In the genomic region with DNA sequence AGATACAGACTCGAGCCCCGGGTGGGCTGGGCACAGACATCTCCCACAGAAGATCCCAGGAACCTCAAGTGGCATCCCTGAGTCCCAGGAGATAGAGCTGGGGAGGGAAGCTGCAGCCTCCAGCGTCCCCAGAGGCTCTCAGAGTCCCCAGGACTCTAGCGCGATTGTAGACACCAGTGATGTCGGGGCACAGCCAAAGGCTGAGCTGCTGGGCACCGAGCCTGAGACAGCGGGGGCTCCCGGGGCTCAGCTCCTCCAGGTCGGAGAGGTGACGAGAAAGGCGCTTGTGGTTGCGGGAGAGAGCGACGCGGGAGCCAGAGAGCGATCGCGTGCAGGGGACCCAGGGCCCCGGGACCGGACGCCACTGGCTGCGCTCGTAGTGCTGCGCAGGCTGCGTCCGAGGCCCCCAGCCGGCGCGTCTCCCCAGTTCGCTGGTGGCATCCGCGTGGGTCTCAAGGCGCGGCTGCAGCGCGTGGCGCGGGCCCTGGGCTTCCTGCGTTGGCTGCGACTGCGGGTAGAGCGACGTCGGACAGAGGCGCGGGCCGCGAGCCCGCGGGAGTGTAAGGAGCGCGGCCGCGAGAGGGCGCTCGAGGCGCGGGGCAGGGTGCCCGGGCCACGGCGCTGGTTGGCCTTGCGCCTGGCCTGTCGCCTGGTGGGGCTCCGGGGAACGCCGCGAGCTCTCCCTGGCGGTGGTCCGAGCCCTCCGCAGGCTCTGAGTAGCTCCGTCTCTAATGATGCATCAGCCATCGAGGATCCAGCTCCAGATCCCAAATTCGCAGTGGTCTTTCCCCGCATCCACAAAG, we compare ENCODE assay signal across 7 mouse cellular contexts. TPM values are rescaled to one million over a fixed set of nuclear protein-coding genes. Genes with fewer than 3 reads are reported as not detected.
A peak's percentile ranks its signal among the peaks of the same experiment; 100 is the strongest.
DNase-seq lines count a peak whose midpoint lies in the region; ATAC-seq and TF ChIP-seq lines count a peak whose summit lies in the region.

No protein-coding gene starts in this region.

- ATAC-seq in embryonic facial prominence, embryonic 13.5 days (ENCODE audit: insufficient number of reproducible peaks, insufficient read depth, low FRiP score, low TSS enrichment, low read depth) = 0 out of 2 replicates have a peak, but pooled peaks have one; percentile 43
- ATAC-seq in limb, embryonic 13.5 days (ENCODE audit: low FRiP score, low read depth) = peak; percentile 79
- ATAC-seq in midbrain, embryonic 16.5 days = peak; percentile 39; the same call in 1 of the 2 replicates

- H3K27ac ChIP-seq in embryonic facial prominence, embryonic 13.5 days = no peak overlapping the region
- H3K27ac ChIP-seq in limb, embryonic 13.5 days = no peak overlapping the region
- H3K27ac ChIP-seq in midbrain, embryonic 16.5 days (ENCODE audit: low read length) = no peak overlapping the region
- no peak overlapping the region for H3K27ac ChIP-seq in spleen, adult 2 months (ENCODE audit: insufficient read depth, low read length)

- peak; percentile 83 for TF ChIP-seq CTCF in spleen, adult 2 months (IDR thresholded peaks at IDR 0.05; ENCODE audit: extremely low read depth, insufficient read depth, insufficient read length, insufficient replicate concordance)

- peak overlapping the region; percentile 60 for H3K9ac ChIP-seq in embryonic facial prominence, embryonic 13.5 days
- H3K9ac ChIP-seq in limb, embryonic 13.5 days = peak overlapping the region; percentile 59
- H3K9ac ChIP-seq in midbrain, embryonic 16.5 days (ENCODE audit: low read depth, low read length) = 0 out of 2 replicates have a peak overlapping the region, but pooled peaks have one; percentile 23

- WGBS in embryonic facial prominence, embryonic 13.5 days = 2% methylated on average over 72 of the region's 75 CpGs
- 2% methylated on average over 53 of the region's 75 CpGs for WGBS in limb, embryonic 13.5 days
- 2% methylated on average over 74 of the region's 75 CpGs for WGBS in midbrain, embryonic 16.5 days
- 2% methylated on average over 73 of the region's 75 CpGs for WGBS in spleen, adult 2 months

- H3K4me1 ChIP-seq in embryonic facial prominence, embryonic 13.5 days = peaks cover 13% of the 10 kb centered on the region
- H3K4me1 ChIP-seq in limb, embryonic 13.5 days = peaks cover 10% of the 10 kb centered on the region; the same call in 1 of the 2 replicates
- peaks cover 4% of the 10 kb centered on the region; the same call in 1 of the 2 replicates for H3K4me1 ChIP-seq in midbrain, embryonic 16.5 days (ENCODE audit: control insufficient read depth, insufficient read depth, low read length)
- peaks cover 13% of the 10 kb centered on the region for H3K4me1 ChIP-seq in spleen, adult 2 months (ENCODE audit: control insufficient read depth, insufficient read depth, insufficient read length)

- H3K9me3 ChIP-seq in embryonic facial prominence, embryonic 13.5 days = no peaks in the 10 kb centered on the region
- H3K9me3 ChIP-seq in limb, embryonic 13.5 days = no peaks in the 10 kb centered on the region
- no peaks in the 10 kb centered on the region for H3K9me3 ChIP-seq in midbrain, embryonic 16.5 days (replicated peaks; ENCODE audit: control insufficient read depth, low read length, poor library complexity, severe bottlenecking)

- DNase-seq in adrenal gland, postnatal 36 days = peak; percentile 91 to 95
- peak; percentile 69 for DNase-seq in heart, adult 8-10 months (ENCODE audit: low spot score)
- peak; percentile 83 to 87 for DNase-seq in kidney, adult 8-10 months
- peak; percentile 71 to 83 for DNase-seq in spleen, adult 2 months (ENCODE audit: low read depth in 1 of 2, low spot score in 2 of 2)

- TF ChIP-seq POLR2A in spleen, adult 2 months (IDR thresholded peaks at IDR 0.05; ENCODE audit: low read depth, low read length) = no peak

- H3K27me3 ChIP-seq in embryonic facial prominence, embryonic 13.5 days = peaks cover 71% of the 10 kb centered on the region
- H3K27me3 ChIP-seq in limb, embryonic 13.5 days = peaks cover 72% of the 10 kb centered on the region
- H3K27me3 ChIP-seq in midbrain, embryonic 16.5 days (ENCODE audit: control insufficient read depth, insufficient read depth, low read depth, low read length) = peaks cover 43% of the 10 kb centered on the region
- H3K27me3 ChIP-seq in spleen, adult 2 months (ENCODE audit: control insufficient read depth, insufficient read depth, low read length) = peaks cover 20% of the 10 kb centered on the region

- H3K4me2 ChIP-seq in embryonic facial prominence, embryonic 13.5 days = peak overlapping the region; percentile 66
- H3K4me2 ChIP-seq in limb, embryonic 13.5 days (replicated peaks) = peak overlapping the region; percentile 68
- H3K4me2 ChIP-seq in midbrain, embryonic 16.5 days (ENCODE audit: low read length) = peak overlapping the region; percentile 49

- peak overlapping the region; percentile 44 for H3K4me3 ChIP-seq in embryonic facial prominence, embryonic 13.5 days
- peak overlapping the region; percentile 47 for H3K4me3 ChIP-seq in limb, embryonic 13.5 days
- peak overlapping the region; percentile 29 for H3K4me3 ChIP-seq in midbrain, embryonic 16.5 days (ENCODE audit: low read depth, low read length)
- H3K4me3 ChIP-seq in spleen, adult 2 months (ENCODE audit: extremely low read depth, insufficient read depth, insufficient read length) = peak overlapping the region; percentile 41; the same call in 1 of the 2 replicates

- H3K36me3 ChIP-seq in embryonic facial prominence, embryonic 13.5 days = no peaks in the 10 kb centered on the region
- no peaks in the 10 kb centered on the region for H3K36me3 ChIP-seq in limb, embryonic 13.5 days
- no peaks in the 10 kb centered on the region for H3K36me3 ChIP-seq in midbrain, embryonic 16.5 days (ENCODE audit: control insufficient read depth, insufficient read depth, low read length)
- H3K36me3 ChIP-seq in spleen, adult 2 months (ENCODE audit: control insufficient read depth, insufficient read depth, low read length) = peaks cover 5% of the 10 kb centered on the region

RNA-seq across cellular contexts. Expression of gene Myo15b, which starts 1.1 kb away (rescaled TPM):
- under 1 TPM; 0.20 TPM for total RNA-seq in adrenal gland, postnatal 36 days (2021)
- 0.67 and 1.0 TPM in 2 replicates for polyA plus RNA-seq in embryonic facial prominence, embryonic 13.5 days (2015; fragmentation: Nextera tagmentation; extraction: Ambion mirVana)
- total RNA-seq in heart, adult 8-10 months (2022) = under 1 TPM in 1 of 4 experiments, not detected in 3; 0.06 TPM
- polyA plus RNA-seq in limb, embryonic 13.5 days (2015; fragmentation: Nextera tagmentation; extraction: Ambion mirVana) = 0.15 and 0.24 TPM in 2 replicates
- polyA plus RNA-seq in midbrain, embryonic 16.5 days (2015; fragmentation: Nextera tagmentation; extraction: Ambion mirVana) = 0.09 TPM in 1 of 2 replicates, not detected in the other
- 1.6 and 1.7 TPM in 2 replicates for polyA plus RNA-seq in spleen, adult 2 months (2012; rRNA removed)

RNA-seq across cellular contexts. Expression of gene Llgl2, which starts 35.5 kb away (rescaled TPM):
- total RNA-seq in adrenal gland, postnatal 36 days (2021) = 10 to 100 TPM in 1 of 2 experiments, 1 to 10 TPM in 1; 4.9 to 10.9 TPM
- 8.1 and 9.5 TPM in 2 replicates for polyA plus RNA-seq in embryonic facial prominence, embryonic 13.5 days (2015; fragmentation: Nextera tagmentation; extraction: Ambion mirVana)
- total RNA-seq in heart, adult 8-10 months (2022) = 10 to 100 TPM; 15.7 to 31.8 (median 20.3) TPM
- polyA plus RNA-seq in limb, embryonic 13.5 days (2015; fragmentation: Nextera tagmentation; extraction: Ambion mirVana) = 4.8 and 6.0 TPM in 2 replicates
- 0.82 and 1.0 TPM in 2 replicates for polyA plus RNA-seq in midbrain, embryonic 16.5 days (2015; fragmentation: Nextera tagmentation; extraction: Ambion mirVana)
- polyA plus RNA-seq in spleen, adult 2 months (2012; rRNA removed) = 26.1 and 26.7 TPM in 2 replicates

RNA-seq across cellular contexts. Expression of gene Smim5, which starts 40.4 kb away (rescaled TPM):
- total RNA-seq in adrenal gland, postnatal 36 days (2021) = under 1 TPM in 1 of 2 experiments, not detected in 1; 0.26 TPM
- 3.3 and 3.4 TPM in 2 replicates for polyA plus RNA-seq in embryonic facial prominence, embryonic 13.5 days (2015; fragmentation: Nextera tagmentation; extraction: Ambion mirVana)
- 10 to 100 TPM; 11.0 to 28.2 (median 14.6) TPM for total RNA-seq in heart, adult 8-10 months (2022)
- polyA plus RNA-seq in limb, embryonic 13.5 days (2015; fragmentation: Nextera tagmentation; extraction: Ambion mirVana) = 6.7 and 8.6 TPM in 2 replicates
- polyA plus RNA-seq in midbrain, embryonic 16.5 days (2015; fragmentation: Nextera tagmentation; extraction: Ambion mirVana) = 1.4 and 1.5 TPM in 2 replicates
- 5.7 and 8.0 TPM in 2 replicates for polyA plus RNA-seq in spleen, adult 2 months (2012; rRNA removed)

RNA-seq across cellular contexts. Expression of gene Tsen54, which starts 44.8 kb away (rescaled TPM):
- 10 to 100 TPM; 17.1 to 21.4 TPM for total RNA-seq in adrenal gland, postnatal 36 days (2021)
- 31.3 and 34.6 TPM in 2 replicates for polyA plus RNA-seq in embryonic facial prominence, embryonic 13.5 days (2015; fragmentation: Nextera tagmentation; extraction: Ambion mirVana)
- 1 to 10 TPM; 6.9 to 8.8 (median 7.5) TPM for total RNA-seq in heart, adult 8-10 months (2022)
- 32.9 and 33.8 TPM in 2 replicates for polyA plus RNA-seq in limb, embryonic 13.5 days (2015; fragmentation: Nextera tagmentation; extraction: Ambion mirVana)
- polyA plus RNA-seq in midbrain, embryonic 16.5 days (2015; fragmentation: Nextera tagmentation; extraction: Ambion mirVana) = 23.7 and 24.2 TPM in 2 replicates
- polyA plus RNA-seq in spleen, adult 2 months (2012; rRNA removed) = 30.8 and 42.9 TPM in 2 replicates

RNA-seq across cellular contexts. Expression of gene Caskin2, which starts 45.9 kb away (rescaled TPM):
- total RNA-seq in adrenal gland, postnatal 36 days (2021) = 10 to 100 TPM; 58.9 to 72.9 TPM
- 16.1 and 17.3 TPM in 2 replicates for polyA plus RNA-seq in embryonic facial prominence, embryonic 13.5 days (2015; fragmentation: Nextera tagmentation; extraction: Ambion mirVana)
- 10 to 100 TPM; 40.3 to 48.2 (median 44.7) TPM for total RNA-seq in heart, adult 8-10 months (2022)
- 15.5 and 19.4 TPM in 2 replicates for polyA plus RNA-seq in limb, embryonic 13.5 days (2015; fragmentation: Nextera tagmentation; extraction: Ambion mirVana)
- polyA plus RNA-seq in midbrain, embryonic 16.5 days (2015; fragmentation: Nextera tagmentation; extraction: Ambion mirVana) = 7.6 and 8.9 TPM in 2 replicates
- polyA plus RNA-seq in spleen, adult 2 months (2012; rRNA removed) = 13.2 and 15.9 TPM in 2 replicates
